Mouse (Mus musculus): ENCODE measurements at regions not wholly inside any gene's neighbourhood (a gene's known extent, or its start where the extent isn't known, plus 50 kb on each side); places are given as distances from the start of the nearest gene placed in this dataset.

DNA sequence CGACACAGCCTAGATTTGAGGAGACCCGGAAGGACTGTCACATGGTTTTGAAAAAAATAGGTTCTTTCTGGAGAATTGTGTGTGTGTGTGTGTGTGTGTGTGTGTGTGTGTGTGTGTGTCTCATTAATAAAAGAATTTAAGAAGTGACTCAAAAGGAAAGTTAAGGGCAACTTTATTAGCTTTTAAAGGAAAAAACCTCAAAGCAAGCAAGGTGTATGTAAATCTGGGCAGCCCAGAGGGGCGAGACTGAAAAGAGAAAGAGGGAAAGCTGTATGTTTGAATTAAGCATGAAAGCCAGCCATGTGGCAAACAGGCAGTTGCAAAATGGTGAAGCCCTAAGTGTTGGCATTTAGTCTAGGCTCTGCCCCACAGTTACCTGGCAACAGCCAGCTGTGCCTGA lies 77.3 kb upstream of the 1700021F07Rik start:
- TF ChIP-seq POLR2A (IDR thresholded peaks at IDR 0.05; ENCODE audit: extremely low read depth, insufficient read depth, low read length) (no peak), CTCF (IDR thresholded peaks at IDR 0.05; ENCODE audit: extremely low read depth, insufficient read depth, low read length) (no peak)
